Mouse (Mus musculus): ENCODE measurements around the gene Cacna2d1.

- TF ChIP-seq CTCF (IDR thresholded peaks at IDR 0.05; ENCODE audit: low read depth) = no peak
- TF ChIP-seq EP300 (IDR thresholded peaks at IDR 0.05; ENCODE audit: low read depth) = no peak
Observed at GRCm38 (mm10) chr5:16098766-16099165, 164.3 kb downstream of the Cacna2d1 start.

Measured in liver, embryonic 14.5 days (tissue).